ENCODE assay signal across 13 mouse cellular contexts in genomic region chr19:10289609-10290150, GRCm38 (mm10). TPM values are rescaled to one million over a fixed set of nuclear protein-coding genes. Genes with fewer than 3 reads are reported as not detected.
A peak's percentile ranks its signal among the peaks of the same experiment; 100 is the strongest.
DNase-seq lines count a peak whose midpoint lies in the region; ATAC-seq and TF ChIP-seq lines count a peak whose summit lies in the region.
"Had no signal": no experiment of that assay in that cellular context is flagged by ENCODE, and none has a peak within 500 bp of the region (broad histone marks: within the 10 kb centered on the region; RNA-seq: fewer than 3 reads in every experiment).

No protein-coding gene starts in this region.

- no peaks in the 10 kb centered on the region for H3K9me3 ChIP-seq in hindbrain, postnatal 0 days (ENCODE audit: low read length)
- H3K9me3 ChIP-seq in hindbrain, embryonic 12.5 days (replicated peaks): no peaks in the 10 kb centered on the region
- no peaks in the 10 kb centered on the region for H3K9me3 ChIP-seq in midbrain, embryonic 10.5 days (replicated peaks)
- no peaks in the 10 kb centered on the region for H3K9me3 ChIP-seq in midbrain, embryonic 13.5 days
- H3K9me3 ChIP-seq: forebrain, embryonic 13.5 days; megakaryocyte, embryonic 14.5 days had no signal

- no peak overlapping the region for H3K4me2 ChIP-seq in hindbrain, postnatal 0 days (ENCODE audit: low read depth, low read length)
- no peak overlapping the region for H3K4me2 ChIP-seq in hindbrain, embryonic 12.5 days (replicated peaks)
- no peak overlapping the region for H3K4me2 ChIP-seq in midbrain, embryonic 13.5 days (replicated peaks)
- H3K4me2 ChIP-seq: forebrain, embryonic 13.5 days had no signal

- peak overlapping the region; percentile 41; the same call in 1 of the 2 replicates for H3K27ac ChIP-seq in hindbrain, postnatal 0 days
- no peak overlapping the region for H3K27ac ChIP-seq in hindbrain, embryonic 12.5 days
- H3K27ac ChIP-seq in midbrain, embryonic 10.5 days (replicated peaks): peak overlapping the region; percentile 15; the same call in 1 of the 2 replicates
- no peak overlapping the region for H3K27ac ChIP-seq in midbrain, embryonic 13.5 days
- H3K27ac ChIP-seq: forebrain, embryonic 13.5 days had no signal

- H3K4me1 ChIP-seq in hindbrain, postnatal 0 days (ENCODE audit: insufficient read depth, low read length): peaks cover 7% of the 10 kb centered on the region; the same call in 1 of the 2 replicates
- peaks cover 13% of the 10 kb centered on the region for H3K4me1 ChIP-seq in hindbrain, embryonic 12.5 days
- H3K4me1 ChIP-seq in midbrain, embryonic 10.5 days: peaks cover 40% of the 10 kb centered on the region
- peaks cover 10% of the 10 kb centered on the region for H3K4me1 ChIP-seq in midbrain, embryonic 13.5 days (replicated peaks)

- DNase-seq in hindbrain, postnatal 0 days (ENCODE audit: low spot score): no peak
- DNase-seq in midbrain, embryonic 10.5 days (ENCODE audit: low spot score): no peak
- DNase-seq in gonadal fat pad, adult 2 months (ENCODE audit: low read depth): peak; percentile 87
- DNase-seq in right cerebral cortex, postnatal 4 days: no peak
- DNase-seq: kidney, adult 8-10 months had no signal

- no peaks in the 10 kb centered on the region for H3K36me3 ChIP-seq in hindbrain, postnatal 0 days (ENCODE audit: insufficient read depth, low read length)
- H3K36me3 ChIP-seq in hindbrain, embryonic 12.5 days: no peaks in the 10 kb centered on the region
- no peaks in the 10 kb centered on the region for H3K36me3 ChIP-seq in midbrain, embryonic 10.5 days
- H3K36me3 ChIP-seq in midbrain, embryonic 13.5 days: no peaks in the 10 kb centered on the region

- 79% methylated on average over 4 of the region's 4 CpGs for WGBS in hindbrain, postnatal 0 days
- 86% methylated on average over 4 of the region's 4 CpGs for WGBS in hindbrain, embryonic 12.5 days
- WGBS in midbrain, embryonic 10.5 days: 91% methylated on average over 4 of the region's 4 CpGs
- 85% methylated on average over 4 of the region's 4 CpGs for WGBS in midbrain, embryonic 13.5 days

- H3K4me3 ChIP-seq in hindbrain, postnatal 0 days (ENCODE audit: low read length): no peak overlapping the region
- no peak overlapping the region for H3K4me3 ChIP-seq in hindbrain, embryonic 12.5 days
- no peak overlapping the region for H3K4me3 ChIP-seq in midbrain, embryonic 10.5 days
- no peak overlapping the region for H3K4me3 ChIP-seq in midbrain, embryonic 13.5 days (replicated peaks)
- H3K4me3 ChIP-seq: forebrain, embryonic 13.5 days; megakaryocyte, embryonic 14.5 days had no signal

- TF ChIP-seq CTCF in hindbrain, postnatal 0 days (IDR thresholded peaks at IDR 0.05; ENCODE audit: low read depth): no peak

- no peak for ATAC-seq in hindbrain, postnatal 0 days
- ATAC-seq in hindbrain, embryonic 12.5 days (ENCODE audit: low FRiP score): no peak
- no peak for ATAC-seq in midbrain, embryonic 13.5 days
- no peak for ATAC-seq in erythroblast, adult 5-6 weeks (replicated peaks; ENCODE audit: low FRiP score, poor library complexity, severe bottlenecking)
- ATAC-seq: activated CD4-positive, CD25-positive, alpha-beta regulatory T cell, adult 4 months; forebrain, embryonic 13.5 days had no signal

- H3K9ac ChIP-seq in hindbrain, postnatal 0 days (replicated peaks; ENCODE audit: low read length): no peak overlapping the region
- no peak overlapping the region for H3K9ac ChIP-seq in hindbrain, embryonic 12.5 days
- no peak overlapping the region for H3K9ac ChIP-seq in midbrain, embryonic 13.5 days (replicated peaks)
- H3K9ac ChIP-seq: forebrain, embryonic 13.5 days had no signal

- H3K27me3 ChIP-seq in hindbrain, postnatal 0 days (ENCODE audit: insufficient read depth, low read length): no peaks in the 10 kb centered on the region
- peaks cover 58% of the 10 kb centered on the region for H3K27me3 ChIP-seq in hindbrain, embryonic 12.5 days
- H3K27me3 ChIP-seq in midbrain, embryonic 10.5 days (ENCODE audit: low read depth, poor library complexity, severe bottlenecking): 0 out of 2 replicates have a peak, but pooled peaks cover 5% of the 10 kb centered on the region
- no peaks in the 10 kb centered on the region for H3K27me3 ChIP-seq in midbrain, embryonic 13.5 days
- H3K27me3 ChIP-seq: forebrain, embryonic 13.5 days had no signal

RNA-seq across cellular contexts. Expression of gene Dagla, which starts 15.0 kb away (rescaled TPM):
- 33.7 and 35.0 TPM in 2 replicates for total RNA-seq in hindbrain, postnatal 0 days (2014; rRNA removed)
- 9.0 and 10.9 TPM in 2 replicates for polyA plus RNA-seq in hindbrain, postnatal 0 days (2015; fragmentation: Nextera tagmentation; extraction: Ambion mirVana)
- polyA plus RNA-seq in hindbrain, embryonic 12.5 days (2016; fragmentation: Nextera tagmentation; extraction: Ambion mirVana): 4.9 and 5.1 TPM in 2 replicates
- 1.8 and 2.7 TPM in 2 replicates for polyA plus RNA-seq in midbrain, embryonic 10.5 days (2016; fragmentation: Nextera tagmentation; extraction: Ambion mirVana)
- polyA plus RNA-seq in midbrain, embryonic 13.5 days (2015; fragmentation: Nextera tagmentation; extraction: Ambion mirVana): 5.1 and 5.3 TPM in 2 replicates
- polyA plus RNA-seq in gonadal fat pad, adult 2 months (2012; rRNA removed): 10.1 and 11.5 TPM in 2 replicates
- not detected in 2 replicates for total RNA-seq in erythroblast, adult 5-6 weeks (2015; ENCODE audit: low replicate concordance)
- not detected in 2 replicates for total RNA-seq in erythroblast, adult 5-6 weeks (2017; ENCODE audit: low replicate concordance)
- total RNA-seq: common myeloid progenitor, adult 5-6 weeks had no signal

RNA-seq across cellular contexts. Expression of gene Myrf, which starts 49.1 kb away (rescaled TPM):
- 5.1 and 5.9 TPM in 2 replicates for total RNA-seq in hindbrain, postnatal 0 days (2014; rRNA removed)
- 1.7 and 2.0 TPM in 2 replicates for polyA plus RNA-seq in hindbrain, postnatal 0 days (2015; fragmentation: Nextera tagmentation; extraction: Ambion mirVana)
- polyA plus RNA-seq in hindbrain, embryonic 12.5 days (2016; fragmentation: Nextera tagmentation; extraction: Ambion mirVana): 1.3 and 1.9 TPM in 2 replicates
- polyA plus RNA-seq in midbrain, embryonic 10.5 days (2016; fragmentation: Nextera tagmentation; extraction: Ambion mirVana): 2.1 and 2.2 TPM in 2 replicates
- 0.58 and 0.77 TPM in 2 replicates for polyA plus RNA-seq in midbrain, embryonic 13.5 days (2015; fragmentation: Nextera tagmentation; extraction: Ambion mirVana)
- 7.3 and 7.6 TPM in 2 replicates for polyA plus RNA-seq in gonadal fat pad, adult 2 months (2012; rRNA removed)
- total RNA-seq in erythroblast, adult 5-6 weeks (2015; ENCODE audit: low replicate concordance): not detected in 2 replicates
- total RNA-seq in erythroblast, adult 5-6 weeks (2017; ENCODE audit: low replicate concordance): 0.42 TPM in 1 of 2 replicates, not detected in the other
- total RNA-seq: granulocyte monocyte progenitor cell, adult 5-6 weeks had no signal

Comparison
In these comparisons a context has a peak if more than half of its experiments do, and no peak if none do; other contexts are left out.
1. H3K27ac ChIP-seq: peak in hindbrain, postnatal 0 days (single experiment) and midbrain, embryonic 10.5 days (single experiment); none in hindbrain, embryonic 12.5 days (single experiment) and midbrain, embryonic 13.5 days (single experiment).